Mouse (Mus musculus) right cerebral cortex, adult 18-20 months (tissue): ENCODE data around the gene Tedc1.

Experiments
- DNase-seq: peaks from one replicate; pipeline ENCODE4 v3.0.0; 2022; ENCODE audit warnings: mixed read lengths

Tedc1 gene

GRCm38 (mm10) chr12:113155887-113156539 lies at the start of gene Tedc1:
Gene Tedc1 (plus strand): TSS chr12:113156421.
- peak; percentile 99 for DNase-seq

GRCm38 (mm10) chr12:113107431-113108124 lies 48.6 kb upstream of the Tedc1 start:
- no peak for DNase-seq

GRCm38 (mm10) chr12:113108528-113109283 lies 47.5 kb upstream of the Tedc1 start:
- no peak for DNase-seq

- DNase-seq, result no peak
Measured at GRCm38 (mm10) chr12:113109801-113110200, 46.4 kb upstream of the Tedc1 start.

GRCm38 (mm10) chr12:113114141-113114540 lies 42.1 kb upstream of the Tedc1 start:
- DNase-seq, result no peak

GRCm38 (mm10) chr12:113114856-113115538 lies 41.2 kb upstream of the Tedc1 start:
- DNase-seq, result no peak

GRCm38 (mm10) chr12:113119516-113120410 lies 36.5 kb upstream of the Tedc1 start:
- DNase-seq, result peak; percentile 82

GRCm38 (mm10) chr12:113124726-113125125 lies 31.5 kb upstream of the Tedc1 start:
- DNase-seq, result no peak

- no peak for DNase-seq
Measured at GRCm38 (mm10) chr12:113130732-113131131, 25.5 kb upstream of the Tedc1 start.

GRCm38 (mm10) chr12:113131601-113132000 lies 24.6 kb upstream of the Tedc1 start:
- DNase-seq, result no peak

GRCm38 (mm10) chr12:113132567-113132966 lies 23.7 kb upstream of the Tedc1 start:
- peak; percentile 44 for DNase-seq

GRCm38 (mm10) chr12:113133260-113133659 lies 23.0 kb upstream of the Tedc1 start:
- no peak for DNase-seq

GRCm38 (mm10) chr12:113133861-113134403 lies 22.3 kb upstream of the Tedc1 start:
- no peak for DNase-seq

- DNase-seq, result no peak
Measured at GRCm38 (mm10) chr12:113134502-113134901, 21.7 kb upstream of the Tedc1 start.

- DNase-seq, result no peak
Measured at GRCm38 (mm10) chr12:113135401-113135800, 20.8 kb upstream of the Tedc1 start.

- DNase-seq, result no peak
Measured at GRCm38 (mm10) chr12:113136492-113137020, 19.7 kb upstream of the Tedc1 start.

GRCm38 (mm10) chr12:113137260-113138213 lies 18.7 kb upstream of the Tedc1 start:
- no peak for DNase-seq

- no peak for DNase-seq
Measured at GRCm38 (mm10) chr12:113138291-113138690, 17.9 kb upstream of the Tedc1 start.

- no peak for DNase-seq
Measured at GRCm38 (mm10) chr12:113138901-113139864, 17.0 kb upstream of the Tedc1 start.
